Mouse (Mus musculus): ENCODE results near the gene Ergic1.

The Ergic1 gene

DNA sequence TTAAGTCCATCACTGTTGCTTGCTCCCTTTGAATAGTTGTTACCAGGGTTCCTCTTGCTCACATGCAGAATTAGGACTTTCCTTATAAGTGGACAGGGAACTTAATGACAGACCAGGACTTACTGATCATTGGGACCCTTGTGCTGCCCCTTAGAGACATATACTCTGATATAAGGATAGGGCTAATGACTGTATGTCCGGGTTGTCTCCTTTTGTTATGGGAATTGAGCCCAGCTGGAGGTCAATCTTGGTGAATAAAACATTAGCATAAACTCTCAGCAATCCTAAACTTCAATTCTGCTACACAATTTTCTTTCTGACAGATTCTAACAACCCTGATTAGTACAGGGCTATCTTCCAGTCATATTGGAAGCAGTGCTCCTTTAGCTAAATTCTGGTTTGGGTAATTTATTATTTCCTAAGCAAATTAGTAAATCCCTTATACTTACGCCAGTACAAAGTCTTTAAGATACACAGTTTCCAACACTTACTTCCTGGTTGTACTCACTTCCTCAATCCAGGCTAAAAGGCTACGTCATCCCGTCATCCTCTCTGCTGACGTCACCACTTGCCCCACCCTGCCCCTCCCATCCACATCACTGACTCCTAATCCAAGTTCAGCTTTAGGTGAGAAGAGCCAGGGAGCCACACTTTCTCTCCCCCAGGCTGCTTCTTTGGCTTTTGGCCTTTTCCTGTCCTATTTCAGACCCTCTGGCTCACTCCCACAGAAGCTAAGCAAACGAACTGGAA lies 23.4 kb upstream of the Ergic1 start:
- no peak for DNase-seq (ENCODE audit: low spot score)

DNA sequence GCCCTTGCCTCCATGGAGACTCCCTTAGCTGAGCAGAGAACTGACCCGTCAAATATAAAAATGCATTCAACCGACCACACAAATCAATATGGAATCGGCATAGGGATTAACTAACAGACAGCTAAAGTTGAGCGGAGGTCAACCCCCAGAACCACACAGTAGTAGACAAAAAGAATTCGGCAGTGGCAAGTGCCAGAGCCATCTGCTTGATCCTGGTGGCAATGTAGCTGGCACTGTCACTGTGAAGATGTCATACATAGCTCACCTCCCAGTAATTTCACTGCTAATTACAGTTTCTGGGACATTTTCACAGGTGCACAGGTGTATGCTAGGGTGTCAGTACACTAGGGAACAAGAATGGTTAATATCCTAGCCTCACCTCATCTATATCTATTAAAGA lies 21.2 kb upstream of the Ergic1 start:
- no peak for DNase-seq (ENCODE audit: low spot score)

- no peak for DNase-seq (ENCODE audit: low spot score)
Observed at GRCm38 (mm10) chr17:26544319-26544963, 16.8 kb upstream of the Ergic1 start.

DNA sequence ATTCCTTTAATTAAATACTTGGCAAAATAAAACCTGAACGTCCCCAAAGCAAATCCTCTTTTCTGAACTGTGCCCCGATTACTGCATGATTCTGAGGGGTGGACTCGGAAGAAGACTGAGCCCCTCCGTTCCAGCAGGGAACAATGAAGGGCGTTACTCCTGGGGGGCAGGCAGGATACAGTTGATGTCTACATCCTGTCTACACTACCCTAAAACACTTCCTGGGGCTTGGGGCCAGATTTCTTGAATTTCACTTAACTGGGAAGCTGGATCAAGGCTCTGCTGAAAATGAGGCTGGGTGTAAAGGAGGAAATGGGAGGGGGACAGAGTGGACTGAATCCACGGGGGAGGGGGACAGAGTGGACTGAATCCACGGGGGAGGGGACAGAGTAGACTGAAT lies 13.5 kb upstream of the Ergic1 start:
- DNase-seq (ENCODE audit: low spot score): no peak

DNA sequence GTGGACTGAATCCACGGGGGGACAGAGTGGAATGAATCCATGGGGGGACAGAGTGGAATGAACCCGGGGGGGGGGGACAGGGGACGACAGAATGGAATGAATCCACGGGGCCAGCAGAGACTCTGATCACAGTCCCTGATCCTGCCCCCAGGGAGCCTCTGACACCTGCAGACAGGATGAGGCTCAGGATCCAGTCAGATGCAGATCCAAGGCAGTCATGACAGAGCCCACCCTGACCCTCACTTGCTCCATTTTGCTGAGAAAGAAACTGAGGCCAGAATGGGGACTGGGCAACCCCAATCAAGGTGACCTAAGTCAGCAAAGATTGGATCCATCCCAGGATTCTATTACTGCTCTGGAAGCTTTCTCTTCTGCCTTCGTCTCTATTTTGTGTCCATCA lies 12.7 kb upstream of the Ergic1 start:
- no peak for DNase-seq (ENCODE audit: low spot score)

GRCm38 (mm10) chr17:26549148-26549809 lies 12.0 kb upstream of the Ergic1 start:
- no peak for DNase-seq (ENCODE audit: low spot score)

DNA sequence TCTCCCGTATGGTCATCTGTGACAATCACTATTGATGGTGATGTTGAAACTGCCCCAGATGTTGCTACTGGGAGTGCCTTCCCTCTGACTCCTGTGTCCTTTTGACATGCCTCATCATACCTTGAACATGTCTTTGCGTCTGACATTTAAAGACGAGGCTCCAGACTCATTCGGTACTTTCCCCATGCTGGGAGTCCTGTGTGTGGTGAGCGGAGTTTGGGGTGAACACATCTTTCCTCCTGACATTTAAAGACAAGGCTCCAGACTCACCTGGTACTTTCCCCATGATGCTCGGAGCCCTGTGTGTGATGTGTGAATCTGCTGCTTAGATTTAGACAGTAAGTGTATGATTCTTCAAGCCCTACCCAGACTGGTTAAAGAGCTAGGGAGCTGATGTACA lies 10.2 kb upstream of the Ergic1 start:
- no peak for DNase-seq (ENCODE audit: low spot score)

GRCm38 (mm10) chr17:26553033-26553432 lies 8.3 kb upstream of the Ergic1 start:
- DNase-seq (ENCODE audit: low spot score): no peak

GRCm38 (mm10) chr17:26560526-26561289 lies 581 bp upstream of the Ergic1 start:
- no peak for DNase-seq (ENCODE audit: low spot score)

DNA sequence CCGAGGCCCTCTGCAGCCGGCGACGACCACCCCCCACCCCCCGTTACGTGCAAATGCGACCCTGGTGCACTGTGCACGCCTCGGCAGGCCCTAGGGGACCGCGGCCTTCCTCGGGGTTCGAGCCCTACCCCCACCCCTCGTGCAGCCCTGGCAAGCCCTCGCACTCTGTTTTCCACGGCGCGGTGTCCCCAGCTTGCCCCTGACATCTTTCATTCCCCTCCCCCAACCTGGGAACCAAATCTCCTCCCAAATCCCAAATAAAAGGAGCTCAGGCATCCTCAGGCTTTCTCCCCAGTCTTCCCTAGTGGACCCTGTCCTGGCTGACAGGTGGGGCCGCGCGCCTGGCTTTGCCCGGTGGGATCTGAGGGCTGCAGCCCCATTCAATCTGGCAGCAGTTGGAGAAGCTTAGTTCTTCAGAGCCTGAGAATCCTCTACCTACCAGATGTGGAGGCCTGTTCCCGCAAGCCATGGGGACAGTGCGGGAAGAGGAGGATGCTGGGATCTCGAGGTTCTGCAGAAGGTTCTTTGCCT lies 427 bp downstream of the Ergic1 start, which contains the start of gene Dusp1:
Gene Dusp1 (minus strand): TSS at position 478 of the 531 bp plus-strand sequence.
- DNase-seq (ENCODE audit: low spot score): no peak

DNA sequence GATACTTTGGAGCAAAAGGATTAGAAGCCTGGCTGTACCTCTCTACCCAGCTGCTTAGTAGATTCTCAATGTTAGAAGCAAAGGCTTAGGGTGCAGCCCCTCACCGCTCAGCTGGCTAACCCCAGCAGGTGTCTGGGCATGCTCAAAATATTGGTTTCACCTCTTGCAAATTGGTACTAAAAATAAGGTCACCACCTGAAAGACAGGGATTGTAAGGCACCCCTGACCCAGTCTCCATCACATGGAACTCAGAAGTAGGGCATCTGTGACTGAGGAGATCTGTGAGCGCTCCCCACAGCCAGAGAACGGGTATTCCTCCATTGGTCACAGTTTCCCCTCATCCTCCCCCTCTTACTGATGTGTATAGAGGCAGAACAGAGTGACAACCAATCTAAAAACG lies 1.0 kb downstream of the Ergic1 start:
- DNase-seq (ENCODE audit: low spot score): no peak

DNA sequence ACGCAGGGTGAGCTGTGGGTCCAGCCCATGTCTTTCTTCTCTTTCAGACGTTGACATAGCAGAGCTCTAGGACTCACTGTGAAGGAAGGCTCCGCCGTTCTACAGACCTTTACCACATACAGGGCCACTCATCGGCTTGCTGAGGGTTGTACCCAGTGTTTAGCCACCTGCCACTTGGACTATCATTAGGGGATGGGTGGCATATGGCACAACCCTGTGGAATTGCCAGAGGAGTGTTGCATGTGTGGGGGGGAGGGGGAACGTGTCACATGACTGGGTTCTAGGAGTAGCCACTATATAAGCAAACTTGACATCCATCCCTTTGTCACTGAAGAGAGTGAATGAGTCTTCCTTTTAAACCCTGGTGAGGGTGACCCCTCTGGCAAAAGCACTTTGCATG lies 2.2 kb downstream of the Ergic1 start:
- DNase-seq (ENCODE audit: low spot score): no peak

GRCm38 (mm10) chr17:26564439-26564838 lies 3.1 kb downstream of the Ergic1 start:
- no peak for DNase-seq (ENCODE audit: low spot score)

DNA sequence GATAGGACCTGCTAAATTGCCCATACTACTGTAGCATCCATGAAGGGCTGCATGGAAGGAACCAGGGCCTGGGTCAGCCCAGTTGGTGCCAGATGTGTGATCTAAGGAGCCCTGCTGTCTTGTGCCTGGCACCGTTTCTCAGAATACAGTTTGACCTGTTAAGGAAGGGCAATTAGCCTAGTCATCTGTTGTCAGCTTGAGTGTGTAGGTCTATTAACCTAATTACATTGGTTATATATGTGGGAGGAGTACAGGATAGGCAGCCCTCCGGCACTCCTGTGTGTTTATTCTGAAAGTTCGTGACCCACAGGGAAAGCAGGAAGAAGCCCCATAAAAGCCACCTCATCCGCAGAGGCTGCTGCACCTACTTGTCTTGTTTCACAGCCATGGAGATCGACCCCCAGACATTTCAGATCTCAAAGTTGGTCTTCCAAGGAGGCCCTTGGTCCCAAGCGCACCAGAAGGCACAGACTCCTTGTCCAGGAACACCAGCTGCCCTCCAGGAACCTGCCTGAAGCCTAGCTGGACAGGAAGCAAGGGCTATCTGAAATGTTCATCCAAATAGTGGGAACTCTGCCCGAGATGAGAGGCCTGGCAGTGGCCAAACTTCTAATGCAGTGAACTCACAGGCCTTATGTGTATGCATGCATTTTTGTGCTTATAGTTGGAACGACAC lies 6.0 kb downstream of the Ergic1 start:
- no peak for DNase-seq (ENCODE audit: low spot score)

DNA sequence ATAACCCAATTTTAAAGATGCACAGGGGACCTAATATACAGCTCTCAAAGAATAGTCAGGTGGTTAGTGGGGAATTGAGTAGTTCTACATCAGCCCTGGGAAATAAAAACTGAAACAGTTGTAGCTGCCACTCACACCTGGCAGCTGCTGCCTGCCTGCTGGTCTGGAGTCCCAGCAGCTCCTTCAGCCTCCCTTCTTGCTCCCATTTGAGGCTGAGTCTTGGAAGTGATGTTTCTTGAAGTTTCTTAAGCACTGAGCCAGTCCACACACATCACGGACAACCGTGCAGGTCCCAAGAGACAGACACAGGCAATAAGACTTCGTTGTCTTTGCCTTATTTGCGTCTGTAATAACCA lies 6.5 kb downstream of the Ergic1 start:
- DNase-seq (ENCODE audit: low spot score): no peak

DNA sequence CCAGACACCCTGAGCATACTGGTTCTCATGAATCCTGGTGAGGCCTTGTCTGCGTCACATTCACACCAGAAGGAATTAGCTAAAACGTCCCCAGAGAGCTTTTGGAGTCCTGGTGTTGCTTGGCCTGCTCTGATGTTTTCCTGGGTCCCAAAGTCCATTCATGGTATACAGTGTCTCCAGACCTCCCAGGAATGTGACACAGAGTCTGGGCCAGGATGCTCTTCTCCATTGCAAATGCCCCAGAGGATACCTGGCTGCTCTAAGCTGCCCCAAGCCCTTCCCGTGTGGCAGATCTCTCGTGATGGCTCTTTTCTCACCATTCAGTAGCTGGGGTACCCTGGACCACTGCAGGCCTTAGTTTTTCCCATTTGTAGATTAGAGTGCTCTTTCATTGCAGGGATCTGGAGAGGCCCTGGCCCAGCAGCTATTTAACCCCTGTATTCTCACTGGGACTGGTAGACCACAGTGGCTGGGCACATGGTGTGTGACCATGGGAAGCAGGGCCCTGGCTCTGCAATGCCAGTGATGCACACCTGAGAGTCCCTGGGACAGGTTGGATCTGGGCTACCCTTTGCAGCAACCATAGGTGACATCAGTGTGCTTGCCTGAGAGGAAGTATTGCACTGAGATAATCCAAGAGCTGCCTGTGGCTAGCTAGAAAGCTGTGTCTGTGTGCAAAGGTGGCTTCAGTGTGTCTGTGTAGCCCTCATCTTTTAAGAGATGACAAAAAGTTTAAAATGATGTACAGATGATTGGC lies 8.5 kb downstream of the Ergic1 start:
- no peak for DNase-seq (ENCODE audit: low spot score)

DNA sequence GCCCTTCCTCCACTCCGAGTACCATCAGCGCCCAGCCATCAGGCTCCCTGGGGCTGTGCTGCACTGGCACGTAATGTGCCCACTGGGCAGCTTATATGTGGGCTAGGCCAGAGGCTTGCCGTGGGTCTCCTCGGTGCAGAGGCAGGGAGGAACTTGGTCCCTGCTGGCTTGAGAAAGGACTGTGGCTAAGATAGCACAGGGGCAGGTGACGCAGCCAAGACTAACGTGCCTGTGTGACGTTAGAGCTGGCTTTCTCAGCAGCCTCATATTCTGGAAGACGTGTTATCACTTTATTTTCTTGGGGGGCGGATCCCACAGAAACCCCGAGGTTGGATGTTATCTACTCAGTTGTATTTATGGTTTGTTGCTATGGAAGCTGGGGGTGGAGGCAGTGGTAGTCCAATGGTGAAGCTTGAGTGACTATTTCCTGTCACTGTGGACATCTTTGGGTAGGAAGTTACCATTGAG lies 9.4 kb downstream of the Ergic1 start:
- DNase-seq (ENCODE audit: low spot score): no peak

DNA sequence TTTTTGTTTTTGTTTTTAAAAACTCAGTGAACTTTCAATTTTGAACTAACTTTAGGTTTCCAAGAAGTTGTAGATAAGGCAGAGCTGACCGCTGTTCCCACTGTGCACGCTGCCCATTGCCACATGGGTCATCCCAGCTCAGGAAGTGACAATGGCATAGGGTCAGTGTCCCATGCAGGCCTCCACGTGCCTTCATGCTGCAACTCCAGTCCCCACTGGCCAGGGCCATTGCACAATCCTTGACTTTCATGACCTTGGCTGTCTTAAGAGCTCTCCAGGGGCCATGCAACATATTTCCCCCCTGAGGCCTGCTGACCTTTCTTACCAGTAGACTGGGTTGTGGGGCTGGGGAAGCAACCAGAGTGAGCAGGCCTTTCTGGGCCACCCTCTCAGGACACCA lies 10.1 kb downstream of the Ergic1 start:
- DNase-seq (ENCODE audit: low spot score): no peak

- DNase-seq (ENCODE audit: low spot score): no peak
Observed at GRCm38 (mm10) chr17:26572265-26572664, 11.0 kb downstream of the Ergic1 start.

DNA sequence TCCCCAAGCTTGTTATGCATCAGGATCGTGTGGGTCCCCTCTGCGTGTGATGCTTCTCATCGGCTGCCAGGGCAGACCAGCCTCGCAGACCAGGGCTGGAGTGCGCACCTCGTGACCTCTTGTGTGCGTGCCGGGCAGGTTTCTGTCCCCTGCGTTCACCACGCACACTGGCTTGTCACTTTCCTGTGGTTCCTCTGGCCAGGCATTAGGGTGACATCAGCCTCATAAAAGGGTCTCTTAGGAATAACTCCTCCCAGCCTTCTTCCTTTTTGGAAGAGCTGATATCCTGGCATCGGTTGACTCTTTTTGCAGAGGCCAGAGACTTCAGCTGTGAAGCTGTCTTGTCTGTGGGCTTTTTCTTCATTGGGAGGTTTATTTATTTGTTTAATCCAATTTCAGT lies 12.8 kb downstream of the Ergic1 start:
- no peak for DNase-seq (ENCODE audit: low spot score)

GRCm38 (mm10) chr17:26574701-26575100 lies 13.4 kb downstream of the Ergic1 start:
- no peak for DNase-seq (ENCODE audit: low spot score)

All from urinary bladder, postnatal 10 days (tissue).